Mouse (Mus musculus): Measurements from ENCODE around the gene Pecam1. TPM values are rescaled to one million over a fixed set of nuclear protein-coding genes. Genes with fewer than 3 reads are reported as not detected.
"Not testable (repeated sequence)": the region's sequence is repeated elsewhere in the genome, so short reads cannot be mapped to it uniquely, and the experiment has no call there.

Pecam1 gene
- polyA plus RNA-seq, 1 experiment: 77.5 TPM

- DNase-seq (ENCODE audit: low read depth): no peak
These were observed 22.6 kb upstream of the Pecam1 start for GRCm38 (mm10) chr11:106773061-106773460.

GRCm38 (mm10) chr11:106770195-106770974 is 20.0 kb upstream of the Pecam1 start:
- no peak for DNase-seq (ENCODE audit: low read depth)

- DNase-seq (ENCODE audit: low read depth): no peak
These were observed 17.1 kb upstream of the Pecam1 start for GRCm38 (mm10) chr11:106767516-106767915.

GRCm38 (mm10) chr11:106766611-106767162 is 16.3 kb upstream of the Pecam1 start:
- no peak for DNase-seq (ENCODE audit: low read depth)

- DNase-seq (ENCODE audit: low read depth): no peak
These were observed 12.4 kb upstream of the Pecam1 start for GRCm38 (mm10) chr11:106762800-106763185.

- DNase-seq (ENCODE audit: low read depth): no peak
These were observed 11.8 kb upstream of the Pecam1 start for GRCm38 (mm10) chr11:106762139-106762799.

GRCm38 (mm10) chr11:106760511-106760910 is 10.1 kb upstream of the Pecam1 start:
- DNase-seq (ENCODE audit: low read depth): no peak

- DNase-seq (ENCODE audit: low read depth): no peak
These were observed 8.6 kb upstream of the Pecam1 start for GRCm38 (mm10) chr11:106759028-106759427.

- DNase-seq (ENCODE audit: low read depth): no peak
These were observed 5.2 kb upstream of the Pecam1 start for GRCm38 (mm10) chr11:106755583-106755982.

- DNase-seq (ENCODE audit: low read depth): no peak
These were observed 2.9 kb upstream of the Pecam1 start for GRCm38 (mm10) chr11:106753314-106753713.

GRCm38 (mm10) chr11:106752103-106752502 is 1.7 kb upstream of the Pecam1 start:
- no peak for DNase-seq (ENCODE audit: low read depth)

GRCm38 (mm10) chr11:106751039-106752018 is 901 bp upstream of the Pecam1 start, which contains the start of gene Milr1:
Gene Milr1 (plus strand): TSS chr11:106751226.
- DNase-seq (ENCODE audit: low read depth): no peak

GRCm38 (mm10) chr11:106749557-106750120 is 789 bp downstream of the Pecam1 start:
- not testable (repeated sequence) for DNase-seq (ENCODE audit: low read depth)

- DNase-seq (ENCODE audit: low read depth): no peak
These were observed 5.5 kb downstream of the Pecam1 start for GRCm38 (mm10) chr11:106744949-106745348.

GRCm38 (mm10) chr11:106742388-106742841 is 8.0 kb downstream of the Pecam1 start:
- DNase-seq (ENCODE audit: low read depth): no peak

- no peak for DNase-seq (ENCODE audit: low read depth)
These were observed 8.6 kb downstream of the Pecam1 start for GRCm38 (mm10) chr11:106741826-106742225.

- DNase-seq (ENCODE audit: low read depth): no peak
These were observed 9.2 kb downstream of the Pecam1 start for GRCm38 (mm10) chr11:106741232-106741631.

GRCm38 (mm10) chr11:106740724-106741123 is 9.7 kb downstream of the Pecam1 start:
- not testable (repeated sequence) for DNase-seq (ENCODE audit: low read depth)

GRCm38 (mm10) chr11:106739116-106739515 is 11.3 kb downstream of the Pecam1 start:
- no peak for DNase-seq (ENCODE audit: low read depth)

- DNase-seq (ENCODE audit: low read depth): no peak
These were observed 13.2 kb downstream of the Pecam1 start for GRCm38 (mm10) chr11:106737178-106737621.

- DNase-seq (ENCODE audit: low read depth): no peak
These were observed 13.8 kb downstream of the Pecam1 start for GRCm38 (mm10) chr11:106736614-106737013.
